Mouse (Mus musculus) midbrain, embryonic 14.5 days (tissue): ENCODE data around the gene Gm45021. TPM values are rescaled to one million over a fixed set of nuclear protein-coding genes. Genes with fewer than 3 reads are reported as not detected.
A peak's percentile ranks its signal among the peaks of the same experiment; 100 is the strongest.

Source experiments
- ATAC-seq: fragments of 200-750 bp; cut with Nextera tagmentation; 2 replicates; pipeline ENCODE4 v1.8.0; 2017; ENCODE audit warnings: moderate number of reproducible peaks, moderate library complexity; ENCODE audit not compliant: low FRiP score, low TSS enrichment
- DNase-seq: peaks from one replicate; pipeline ENCODE4 v3.0.0-alpha.2; 2015
- H3K27ac ChIP-seq: fragments of 300-500 bp; sonication (generic); replicated peaks from 2 replicates; pipeline ENCODE4 v1.5.1; 2014; ENCODE audit warnings: mild to moderate bottlenecking, low read depth, low read length, moderate library complexity
- H3K27me3 ChIP-seq: fragments of 300-500 bp; sonication (generic); 2 replicates; pipeline ENCODE4 v1.6.1; 2014; ENCODE audit warnings: low read length, control low read depth, mixed read lengths; ENCODE audit not compliant: control insufficient read depth, insufficient read depth
- H3K36me3 ChIP-seq: fragments of 300-500 bp; sonication (generic); 2 replicates; pipeline ENCODE4 v1.6.1; 2014; ENCODE audit warnings: low read length, control low read depth; ENCODE audit not compliant: control insufficient read depth, insufficient read depth
- H3K4me1 ChIP-seq: fragments of 300-500 bp; sonication (generic); 2 replicates; pipeline ENCODE4 v1.6.1; 2014; ENCODE audit warnings: mild to moderate bottlenecking, antibody characterized with exemption, low read length, control low read depth; ENCODE audit not compliant: control insufficient read depth, insufficient read depth
- H3K4me2 ChIP-seq: fragments of 300-500 bp; sonication (generic); 2 replicates; pipeline ENCODE4 v1.6.1; 2014; ENCODE audit warnings: mild to moderate bottlenecking, low read length, moderate library complexity
- H3K4me3 ChIP-seq: fragments of 300-500 bp; sonication (generic); replicated peaks from 2 replicates; pipeline ENCODE4 v1.5.1; 2014; ENCODE audit warnings: low read depth, low read length
- H3K9ac ChIP-seq: fragments of 300-500 bp; sonication (generic); replicated peaks from 2 replicates; pipeline ENCODE4 v1.6.1; 2014; ENCODE audit warnings: mild to moderate bottlenecking, low read length, moderate library complexity
- H3K9me3 ChIP-seq: fragments of 300-500 bp; sonication (generic); 2 replicates; pipeline ENCODE4 v1.6.1; 2016; ENCODE audit warnings: low read length, control low read depth, mixed read lengths; ENCODE audit not compliant: control insufficient read depth
- whole genome bisulfite sequencing: fragments of 180-500 bp; shearing (Covaris S2); extraction: QIAGEN DNeasy Blood & Tissue Kit; methylation state at CpG from one replicate; pipeline ENCODE4 v1.1.7; 2014; 5-methylcytosine and 5-hydroxymethylcytosine counted together
- polyA plus RNA-seq: library from polyadenylated mRNA; unstranded; fragments of >200 nt; fragmentation: Nextera tagmentation; extraction: Ambion mirVana; gene quantifications from 2 replicates; pipeline ENCODE4 v1.2.1, GENCODE M21; 2014

Gm45021 gene
- polyA plus RNA-seq, 1 experiment from 2014 or later = not detected

- no peak overlapping the region for H3K4me2 ChIP-seq
- peaks cover 21% of the 10 kb centered on the region for H3K4me1 ChIP-seq
- H3K36me3 ChIP-seq = peaks cover 47% of the 10 kb centered on the region
- DNase-seq (no peak), ATAC-seq (no peak)
- H3K9me3 ChIP-seq = peaks cover 18% of the 10 kb centered on the region
- H3K27me3 ChIP-seq = no peaks in the 10 kb centered on the region
- H3K4me3 ChIP-seq = no peak overlapping the region
- no peak overlapping the region for H3K27ac ChIP-seq
- H3K9ac ChIP-seq = no peak overlapping the region
- WGBS = 96% methylated on average over 27 of the region's 27 CpGs
Observed at GRCm38 (mm10) chr6:48597233-48597625, 7.8 kb downstream of the Gm45021 start.

GRCm38 (mm10) chr6:48600594-48600993 lies 11.2 kb downstream of the Gm45021 start:
- Histone ChIP-seq H3K4me1 (peaks cover 15% of the 10 kb centered on the region), H3K9me3 (peaks cover 18% of the 10 kb centered on the region), H3K27ac (peak overlapping the region; percentile 92), H3K4me2 (no peak overlapping the region), H3K4me3 (no peak overlapping the region), H3K9ac (no peak overlapping the region; the same call in 1 of the 2 replicates), H3K27me3 (no peaks in the 10 kb centered on the region), H3K36me3 (peaks cover 47% of the 10 kb centered on the region)
- DNase-seq (no peak), ATAC-seq (no peak)
- 97% methylated on average over 1 of the region's 1 CpGs for WGBS

- Histone ChIP-seq H3K9ac (peak within 1 kb of the TSS; percentile 89), H3K27ac (peak within 1 kb of the TSS; percentile 92), H3K36me3 (peaks cover 38% of the 10 kb centered on the region), H3K4me2 (peak within 1 kb of the TSS; percentile 92), H3K4me3 (peak within 1 kb of the TSS; percentile 80), H3K9me3 (peaks cover 15% of the 10 kb centered on the region), H3K27me3 (no peaks in the 10 kb centered on the region), H3K4me1 (peaks cover 15% of the 10 kb centered on the region)
- WGBS = 4% methylated on average over 42 of the region's 42 CpGs
- ATAC-seq = peak; percentile 99
- peak; percentile 98 for DNase-seq
Observed at GRCm38 (mm10) chr6:48601271-48602079, 12.1 kb downstream of the Gm45021 start, which contains the start of gene Zfp775. Zfp775 (plus strand) TSS chr6:48602063.

- peak; percentile 66 for DNase-seq
- 2% methylated on average over 28 of the region's 28 CpGs for WGBS
- peak; percentile 82 for ATAC-seq
Observed at GRCm38 (mm10) chr6:48602080-48602741, 12.8 kb downstream of the Gm45021 start.

GRCm38 (mm10) chr6:48608124-48608523 lies 18.7 kb downstream of the Gm45021 start:
- WGBS = 66% methylated on average over 2 of the region's 2 CpGs
- DNase-seq (no peak), ATAC-seq (no peak)
- no peak overlapping the region for H3K9ac ChIP-seq
- no peak overlapping the region for H3K27ac ChIP-seq
- no peaks in the 10 kb centered on the region for H3K9me3 ChIP-seq
- H3K4me2 ChIP-seq = no peak overlapping the region
- peaks cover 3% of the 10 kb centered on the region; the same call in 1 of the 2 replicates for H3K36me3 ChIP-seq
- H3K4me1 ChIP-seq = peaks cover 1% of the 10 kb centered on the region
- H3K4me3 ChIP-seq = no peak overlapping the region
- no peaks in the 10 kb centered on the region for H3K27me3 ChIP-seq

More at GRCm38 (mm10) chr6:48602080-48602741, 12.8 kb downstream of the Gm45021 start:
- Histone ChIP-seq H3K36me3 (peaks cover 31% of the 10 kb centered on the region), H3K4me1 (peaks cover 15% of the 10 kb centered on the region), H3K4me3 (peak overlapping the region; percentile 80), H3K9ac (peak overlapping the region; percentile 89), H3K4me2 (peak overlapping the region; percentile 92), H3K27ac (peak overlapping the region; percentile 92), H3K27me3 (no peaks in the 10 kb centered on the region), H3K9me3 (peaks cover 8% of the 10 kb centered on the region)

- H3K36me3 ChIP-seq = peaks cover 17% of the 10 kb centered on the region
- no peaks in the 10 kb centered on the region for H3K4me1 ChIP-seq
- H3K9ac ChIP-seq = no peak overlapping the region
- no peak overlapping the region for H3K27ac ChIP-seq
- H3K9me3 ChIP-seq = no peaks in the 10 kb centered on the region
- no peaks in the 10 kb centered on the region for H3K27me3 ChIP-seq
- no peak overlapping the region for H3K4me2 ChIP-seq
- ATAC-seq (no peak), DNase-seq (no peak)
- H3K4me3 ChIP-seq = no peak overlapping the region
- 59% methylated on average over 7 of the region's 7 CpGs for WGBS
Observed at GRCm38 (mm10) chr6:48609512-48609911, 20.1 kb downstream of the Gm45021 start.

- H3K27me3 ChIP-seq = no peaks in the 10 kb centered on the region
- H3K9ac ChIP-seq = no peak overlapping the region
- no peak overlapping the region for H3K27ac ChIP-seq
- no peak for ATAC-seq
- no peak for DNase-seq
- no peak overlapping the region for H3K4me3 ChIP-seq
- H3K9me3 ChIP-seq = no peaks in the 10 kb centered on the region
- WGBS = 83% methylated on average over 3 of the region's 3 CpGs
- H3K4me2 ChIP-seq = no peak overlapping the region
- H3K36me3 ChIP-seq = peaks cover 24% of the 10 kb centered on the region
- H3K4me1 ChIP-seq = no peaks in the 10 kb centered on the region
Observed at GRCm38 (mm10) chr6:48610657-48611056, 21.2 kb downstream of the Gm45021 start.

- 90% methylated on average over 4 of the region's 4 CpGs for WGBS
- DNase-seq (no peak), ATAC-seq (no peak)
- Histone ChIP-seq H3K27ac (no peak overlapping the region), H3K27me3 (no peaks in the 10 kb centered on the region), H3K9ac (no peak overlapping the region), H3K4me2 (no peak overlapping the region), H3K4me1 (no peaks in the 10 kb centered on the region), H3K4me3 (no peak overlapping the region), H3K9me3 (no peaks in the 10 kb centered on the region), H3K36me3 (peaks cover 31% of the 10 kb centered on the region)
Observed at GRCm38 (mm10) chr6:48613464-48613863, 24.1 kb downstream of the Gm45021 start.
